Mouse (Mus musculus) right cerebral cortex, postnatal 10 days (tissue): ENCODE data around the gene Obscn.

Source experiments
- DNase-seq, 2 experiments: peaks; one replicate each; pipeline ENCODE4 v3.0.0; 2021; ENCODE audit warnings: low spot score in 2 of 2

Obscn gene

GRCm38 (mm10) chr11:58983691-58984341 is 152.4 kb downstream of the Obscn start:
- DNase-seq: no peak

- no peak for DNase-seq
Observed at GRCm38 (mm10) chr11:58982471-58983097, 153.6 kb downstream of the Obscn start.

GRCm38 (mm10) chr11:58981541-58982447 is 154.4 kb downstream of the Obscn start:
- peak; percentile 85 to 87 for DNase-seq

GRCm38 (mm10) chr11:58980381-58980990 is 155.7 kb downstream of the Obscn start:
- DNase-seq: no peak

GRCm38 (mm10) chr11:58979661-58980060 is 156.5 kb downstream of the Obscn start:
- DNase-seq: no peak

- no peak for DNase-seq
Observed at GRCm38 (mm10) chr11:58979183-58979582, 157.0 kb downstream of the Obscn start.

- DNase-seq: no peak
Observed at GRCm38 (mm10) chr11:58978706-58979030, 157.5 kb downstream of the Obscn start.

- peak; percentile 74 to 77 for DNase-seq
Observed at GRCm38 (mm10) chr11:58978027-58978705, 158.0 kb downstream of the Obscn start, which contains the start of gene Trim11. Trim11 (plus strand) TSS chr11:58978093.

- DNase-seq: no peak
Observed at GRCm38 (mm10) chr11:58977607-58978026, 158.6 kb downstream of the Obscn start.

GRCm38 (mm10) chr11:58977150-58977549 is 159.1 kb downstream of the Obscn start:
- DNase-seq: no peak

- no peak for DNase-seq
Observed at GRCm38 (mm10) chr11:58974414-58974813, 161.8 kb downstream of the Obscn start.

- no peak for DNase-seq
Observed at GRCm38 (mm10) chr11:58971796-58972195, 164.4 kb downstream of the Obscn start.

GRCm38 (mm10) chr11:58970831-58971530 is 165.2 kb downstream of the Obscn start:
- no peak for DNase-seq

GRCm38 (mm10) chr11:58969659-58970058 is 166.5 kb downstream of the Obscn start:
- DNase-seq: no peak

- no peak for DNase-seq
Observed at GRCm38 (mm10) chr11:58969027-58969426, 167.2 kb downstream of the Obscn start.

- no peak for DNase-seq
Observed at GRCm38 (mm10) chr11:58968551-58968950, 167.7 kb downstream of the Obscn start.

- peak in 1 of 2 experiments; percentile 48 for DNase-seq
Observed at GRCm38 (mm10) chr11:58967346-58967745, 168.9 kb downstream of the Obscn start.

- no peak for DNase-seq
Observed at GRCm38 (mm10) chr11:58965001-58965760, 171.0 kb downstream of the Obscn start.

- no peak for DNase-seq
Observed at GRCm38 (mm10) chr11:58964216-58964615, 172.0 kb downstream of the Obscn start.

GRCm38 (mm10) chr11:58963543-58963942 is 172.7 kb downstream of the Obscn start:
- DNase-seq: no peak
